12 mouse cellular contexts compared by ENCODE assay signal in the genomic region with DNA sequence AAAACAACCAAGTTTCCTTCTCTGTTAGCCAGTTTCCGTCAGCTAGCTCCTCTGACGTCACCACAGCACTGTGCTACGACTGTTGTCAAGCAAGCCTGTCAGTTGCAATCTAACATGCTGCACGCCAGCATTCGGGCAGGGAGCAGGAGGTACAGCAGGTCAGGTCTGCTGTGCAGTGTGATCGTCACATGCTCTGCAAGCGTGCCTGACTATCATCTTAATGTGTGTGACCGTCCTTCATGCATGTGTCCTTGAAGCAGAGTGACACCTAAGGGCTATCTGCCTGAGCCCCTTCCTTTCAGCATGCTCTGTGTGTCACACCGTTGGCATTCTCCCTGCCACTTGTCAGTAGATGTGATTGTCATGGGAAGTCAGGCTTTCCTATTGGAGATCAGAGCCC.
A peak's percentile ranks its signal among the peaks of the same experiment; 100 is the strongest.
DNase-seq lines count a peak whose midpoint lies in the region; ATAC-seq and TF ChIP-seq lines count a peak whose summit lies in the region.
"Had no signal": no experiment of that assay in that cellular context is flagged by ENCODE, and none has a peak within 500 bp of the region (broad histone marks: within the 10 kb centered on the region; RNA-seq: fewer than 3 reads in every experiment).

No protein-coding gene starts in this region.

- H3K4me2 ChIP-seq in heart, embryonic 15.5 days: peak overlapping the region; percentile 35; the same call in 1 of the 2 replicates
- no peak overlapping the region for H3K4me2 ChIP-seq in midbrain, postnatal 0 days (ENCODE audit: low read depth, low read length, poor library complexity, severe bottlenecking)
- H3K4me2 ChIP-seq: liver, embryonic 13.5 days had no signal

- DNase-seq in cerebellum, postnatal 10 days: peak; percentile 11 to 21
- DNase-seq in cerebellum, postnatal 36 days: no peak
- peak; percentile 26 for DNase-seq in midbrain, postnatal 0 days (ENCODE audit: low spot score)
- DNase-seq in cerebellum, adult 11 months: no peak
- DNase-seq: adrenal gland, postnatal 10 days; kidney, adult 9 months; liver, embryonic 13.5 days had no signal

- H3K27ac ChIP-seq in heart, embryonic 15.5 days: peak overlapping the region; percentile 67
- H3K27ac ChIP-seq in midbrain, postnatal 0 days (ENCODE audit: low read depth, low read length): no peak overlapping the region
- H3K27ac ChIP-seq: liver, embryonic 13.5 days had no signal

- H3K4me3 ChIP-seq in megakaryocyte, embryonic 14.5 days (replicated peaks): peak overlapping the region; percentile 44
- no peak overlapping the region for H3K4me3 ChIP-seq in heart, embryonic 15.5 days
- no peak overlapping the region for H3K4me3 ChIP-seq in midbrain, postnatal 0 days (ENCODE audit: low read depth, low read length)
- H3K4me3 ChIP-seq: liver, embryonic 13.5 days; myocyte had no signal

- no peak for ATAC-seq in megakaryocyte, adult 5-6 weeks (ENCODE audit: poor library complexity, severe bottlenecking)
- peak; percentile 78; the same call in 1 of the 2 replicates for ATAC-seq in heart, embryonic 15.5 days (replicated peaks; ENCODE audit: insufficient number of reproducible peaks, insufficient read depth, low FRiP score, low read depth)
- ATAC-seq in midbrain, postnatal 0 days (ENCODE audit: low FRiP score): peak; percentile 45; the same call in 1 of the 2 replicates
- ATAC-seq in frontal cortex, adult (ENCODE audit: low TSS enrichment): no peak

- no peaks in the 10 kb centered on the region for H3K9me3 ChIP-seq in megakaryocyte, embryonic 14.5 days
- H3K9me3 ChIP-seq in heart, embryonic 15.5 days (replicated peaks): no peaks in the 10 kb centered on the region
- no peaks in the 10 kb centered on the region for H3K9me3 ChIP-seq in midbrain, postnatal 0 days (ENCODE audit: low read length)
- H3K9me3 ChIP-seq: liver, embryonic 13.5 days had no signal

- H3K27me3 ChIP-seq in megakaryocyte, embryonic 14.5 days (replicated peaks): no peaks in the 10 kb centered on the region
- no peaks in the 10 kb centered on the region for H3K27me3 ChIP-seq in heart, embryonic 15.5 days
- no peaks in the 10 kb centered on the region for H3K27me3 ChIP-seq in midbrain, postnatal 0 days (ENCODE audit: insufficient read depth, low read length)
- H3K27me3 ChIP-seq: liver, embryonic 13.5 days had no signal

- H3K36me3 ChIP-seq in megakaryocyte, embryonic 14.5 days (replicated peaks; ENCODE audit: low read length): peaks cover 73% of the 10 kb centered on the region
- 0 out of 2 replicates have a peak, but pooled peaks cover 10% of the 10 kb centered on the region for H3K36me3 ChIP-seq in heart, embryonic 15.5 days
- H3K36me3 ChIP-seq in midbrain, postnatal 0 days (ENCODE audit: insufficient read depth, low read length): peaks cover 6% of the 10 kb centered on the region

- TF ChIP-seq CTCF in midbrain, postnatal 0 days (IDR thresholded peaks at IDR 0.05): no peak

- 36% methylated on average over 9 of the region's 9 CpGs for WGBS in heart, embryonic 15.5 days
- 53% methylated on average over 9 of the region's 9 CpGs for WGBS in midbrain, postnatal 0 days

- H3K4me1 ChIP-seq in megakaryocyte, embryonic 14.5 days: peaks cover 22% of the 10 kb centered on the region
- peaks cover 11% of the 10 kb centered on the region for H3K4me1 ChIP-seq in heart, embryonic 15.5 days (replicated peaks)
- peaks cover 12% of the 10 kb centered on the region for H3K4me1 ChIP-seq in midbrain, postnatal 0 days (ENCODE audit: insufficient read depth, low read length)
- H3K4me1 ChIP-seq: liver, embryonic 13.5 days had no signal

- H3K9ac ChIP-seq in heart, embryonic 15.5 days: no peak overlapping the region
- no peak overlapping the region for H3K9ac ChIP-seq in midbrain, postnatal 0 days (replicated peaks; ENCODE audit: low read length, poor library complexity, severe bottlenecking)
- H3K9ac ChIP-seq: liver, embryonic 13.5 days had no signal

Comparison
In these comparisons a context has a peak if more than half of its experiments do, and no peak if none do; other contexts are left out.
1. DNase-seq: peak in cerebellum, postnatal 10 days (2 of 2) and midbrain, postnatal 0 days (single experiment); none in cerebellum, postnatal 36 days (0 of 2) and cerebellum, adult 11 months (single experiment).
2. ATAC-seq: peak in heart, embryonic 15.5 days (single experiment) and midbrain, postnatal 0 days (single experiment); none in megakaryocyte, adult 5-6 weeks (single experiment) and frontal cortex, adult (single experiment).